Mouse (Mus musculus): ENCODE measurements around the gene Dppa5a.

Dppa5a gene

GRCm38 (mm10) chr9:78327289-78327688 is 40.7 kb downstream of the Dppa5a start, which contains the start of gene Omt2b:
Gene Omt2b, plus strand, starts transcription at chr9:78327589.
- in situ Hi-C loops (cut with MboI; ENCODE audit: unreplicated experiment in 2 of 2) = loop anchor here in 1 of 2 experiments (25.0 kb wide), 1 partner anchor 1685 kb away; the partner anchor contains the start of gene Filip1

DNA sequence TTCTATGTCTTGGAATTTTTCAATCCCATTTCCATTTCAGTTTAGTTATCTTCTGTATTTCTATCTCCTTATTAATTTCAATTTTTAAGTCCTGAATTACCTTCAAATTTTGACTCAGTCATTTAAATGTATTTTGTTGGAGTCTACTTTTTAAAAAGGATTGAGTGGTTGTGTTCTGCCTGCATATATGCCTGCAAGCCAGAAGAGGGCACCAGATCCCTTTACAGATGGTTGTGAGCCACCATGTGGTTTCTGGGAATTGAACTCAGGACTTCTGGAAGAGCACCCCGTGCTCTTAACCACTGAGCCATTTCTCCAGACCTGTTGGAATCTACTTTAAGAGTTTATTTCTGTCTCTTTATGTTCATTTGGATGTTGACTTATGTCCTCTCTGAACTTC is 48.5 kb downstream of the Dppa5a start:
- in situ Hi-C loops (cut with MboI; ENCODE audit: unreplicated experiment in 2 of 2) = no loop called here
